Mouse (Mus musculus) ES-E14 (cell line): ENCODE results near the gene Rrbp1.

Experiments
- ZC3H11A ChIP-seq: IDR thresholded peaks from 2 replicates; pipeline ENCODE4 v1.6.1; 2012; ENCODE audit warnings: low read depth, mild to moderate bottlenecking, inconsistent platforms, low read length, borderline replicate concordance
- ZNF384 ChIP-seq: IDR thresholded peaks from 2 replicates; pipeline ENCODE4 v1.6.1; 2012; ENCODE audit warnings: low read depth, low read length, inconsistent platforms

- TF ChIP-seq ZC3H11A (no peak), ZNF384 (no peak)
Measured at GRCm38 (mm10) chr2:144044726-144045125, 33.7 kb upstream of the Rrbp1 start.
